Mouse (Mus musculus) limb, embryonic 14.5 days (tissue): ENCODE measurements around the gene Mrgbp. TPM values are rescaled to one million over a fixed set of nuclear protein-coding genes. Genes with fewer than 3 reads are reported as not detected.

Source experiments
- ATAC-seq: fragments of 200-750 bp; cut with Nextera tagmentation; 2 replicates; pipeline ENCODE4 v1.8.0; 2017; ENCODE audit warnings: low read depth, moderate number of reproducible peaks, moderate TSS enrichment; ENCODE audit not compliant: low FRiP score
- DNase-seq: peaks from one replicate; pipeline ENCODE4 v3.0.0-alpha.2; 2015; ENCODE audit warnings: low spot score
- H3K27ac ChIP-seq: fragments of 300-500 bp; sonication (generic); replicated peaks from 2 replicates; pipeline ENCODE4 v1.5.1; 2014; ENCODE audit warnings: low read depth, mild to moderate bottlenecking, low read length, moderate library complexity, mixed read lengths
- H3K27me3 ChIP-seq: fragments of 300-500 bp; sonication (generic); 2 replicates; pipeline ENCODE4 v1.6.1; 2014; ENCODE audit warnings: low read length, mixed read lengths; ENCODE audit not compliant: control insufficient read depth, insufficient read depth
- H3K36me3 ChIP-seq: fragments of 300-500 bp; sonication (generic); 2 replicates; pipeline ENCODE4 v1.6.1; 2014; ENCODE audit warnings: mild to moderate bottlenecking, low read length, moderate library complexity, mixed read lengths; ENCODE audit not compliant: control insufficient read depth, insufficient read depth
- H3K4me1 ChIP-seq: fragments of 300-500 bp; sonication (generic); 2 replicates; pipeline ENCODE4 v1.6.1; 2014; ENCODE audit warnings: antibody characterized with exemption, low read length, mixed read lengths; ENCODE audit not compliant: control insufficient read depth, insufficient read depth
- H3K4me2 ChIP-seq: fragments of 300-500 bp; sonication (generic); replicated peaks from 2 replicates; pipeline ENCODE4 v1.6.1; 2014; ENCODE audit warnings: low read depth, mild to moderate bottlenecking, low read length, moderate library complexity; ENCODE audit not compliant: severe bottlenecking
- H3K4me3 ChIP-seq: fragments of 300-500 bp; sonication (generic); replicated peaks from 2 replicates; pipeline ENCODE4 v1.5.1; 2014; ENCODE audit warnings: low read length
- H3K9ac ChIP-seq: fragments of 300-500 bp; sonication (generic); 2 replicates; pipeline ENCODE4 v1.6.1; 2014; ENCODE audit warnings: mild to moderate bottlenecking, low read depth, low read length, moderate library complexity; ENCODE audit not compliant: severe bottlenecking
- H3K9me3 ChIP-seq: fragments of 300-500 bp; sonication (generic); 2 replicates; pipeline ENCODE4 v1.6.1; 2016; ENCODE audit warnings: low read length; ENCODE audit not compliant: control insufficient read depth
- POLR2A ChIP-seq: fragments of 200-500 bp; IDR thresholded peaks from 2 replicates; pipeline ENCODE4 v1.8.0; 2012; ENCODE audit warnings: inconsistent platforms, mild to moderate bottlenecking, moderate library complexity, borderline replicate concordance; ENCODE audit not compliant: insufficient read depth, insufficient read length; ENCODE audit errors: extremely low read depth
- WGBS: fragments of 180-500 bp; shearing (Covaris S2); extraction: QIAGEN DNeasy Blood & Tissue Kit; methylation state at CpG from one replicate; pipeline ENCODE4 v1.1.7; 2014; 5-methylcytosine and 5-hydroxymethylcytosine counted together
- polyA plus RNA-seq, 2 experiments: library from polyadenylated mRNA; depleted of rRNA in 1 of 2; stranded (reverse) in 1 of 2; unstranded in 1 of 2; fragments of >200 nt; fragmentation: Nextera tagmentation in 1 of 2; extraction: Ambion mirVana in 1 of 2; gene quantifications; 2 replicates each; pipeline versions ENCODE4 v1.2.1 to v1.2.3; 2012 to 2014

The Mrgbp gene
- polyA plus RNA-seq, 2 experiments = 30.5 to 46.6 TPM

DNA sequence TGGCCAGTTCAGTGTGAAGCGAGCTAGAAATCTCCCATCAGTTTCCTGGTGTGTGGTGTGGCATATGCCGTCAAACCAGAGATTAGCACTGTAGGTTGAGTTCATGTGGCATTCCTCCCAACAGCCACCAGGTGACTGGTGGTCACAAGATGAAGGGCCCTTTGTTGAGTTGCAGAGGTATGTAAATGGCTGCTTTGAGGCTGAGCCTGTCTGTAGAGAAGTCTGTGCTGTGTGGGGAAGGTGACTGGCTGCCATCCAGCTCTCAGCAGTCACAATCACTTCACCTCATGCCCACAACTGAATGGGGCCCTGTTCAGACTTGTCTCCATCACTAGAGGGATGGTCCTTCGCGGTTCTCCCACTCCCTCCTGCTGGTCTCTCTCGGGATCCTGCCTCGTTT, 23.7 kb downstream of the Mrgbp start:
- Histone ChIP-seq H3K36me3 (peaks cover 18% of the 10 kb centered on the region), H3K4me1 (peaks cover 11% of the 10 kb centered on the region), H3K27ac (0 out of 2 replicates have a peak overlapping the region, but pooled peaks have one; percentile 53), H3K4me3 (no peak overlapping the region; the same call in 1 of the 2 replicates), H3K27me3 (no peaks in the 10 kb centered on the region), H3K9me3 (no peaks in the 10 kb centered on the region), H3K4me2 (no peak overlapping the region), H3K9ac (no peak overlapping the region)
- 28% methylated on average over 6 of the region's 6 CpGs for WGBS
- ATAC-seq (peak; percentile 60), DNase-seq (no peak)
- TF ChIP-seq POLR2A = no peak

DNA sequence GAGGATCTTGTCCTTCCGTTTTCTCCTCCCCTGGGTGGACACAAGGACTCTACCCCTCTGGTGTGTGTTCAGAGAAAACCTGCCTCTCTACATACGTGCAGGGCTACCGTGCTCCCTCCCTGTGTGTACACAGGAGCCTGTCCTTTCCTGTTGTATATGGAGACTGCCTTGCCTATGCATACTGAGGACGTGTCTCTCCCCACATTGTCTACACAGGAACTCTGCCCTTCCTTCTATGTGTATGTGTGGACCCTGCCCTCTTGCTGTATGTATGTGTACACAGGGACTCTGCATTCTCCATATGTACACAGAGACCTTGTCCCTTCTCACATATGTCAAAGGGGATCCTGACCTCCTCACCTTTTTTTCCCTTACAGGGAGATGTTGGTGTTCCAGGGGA, 29.2 kb downstream of the Mrgbp start:
- ATAC-seq = no peak
- WGBS = 71% methylated on average over 4 of the region's 4 CpGs

DNA sequence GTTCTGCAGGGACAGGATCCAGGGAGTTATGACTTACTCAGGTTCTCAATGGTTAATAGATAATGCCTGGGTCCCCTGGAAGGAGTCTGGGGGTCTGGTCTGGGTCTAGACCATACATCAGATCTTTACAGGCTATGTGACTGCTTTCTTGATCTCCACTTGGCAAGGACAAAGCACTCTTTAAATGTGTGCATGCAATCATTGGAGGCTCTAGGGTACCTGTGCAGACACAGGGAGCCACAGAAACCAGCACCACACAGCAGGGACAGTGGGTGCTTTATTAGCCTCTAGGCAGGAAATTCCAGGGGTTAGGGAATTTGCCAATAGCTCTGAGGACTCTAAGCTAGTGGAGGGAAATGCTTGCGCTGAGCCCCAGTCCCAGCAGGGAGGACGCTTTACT, 30.8 kb downstream of the Mrgbp start:
- H3K4me1 ChIP-seq = 0 out of 2 replicates have a peak, but pooled peaks cover 3% of the 10 kb centered on the region
- no peaks in the 10 kb centered on the region for H3K9me3 ChIP-seq
- H3K4me2 ChIP-seq = no peak overlapping the region
- no peak for TF ChIP-seq POLR2A
- DNase-seq (no peak), ATAC-seq (peak; percentile 56)
- H3K9ac ChIP-seq = no peak overlapping the region
- H3K36me3 ChIP-seq = peaks cover 22% of the 10 kb centered on the region
- no peak overlapping the region for H3K4me3 ChIP-seq
- peak overlapping the region; percentile 70; the same call in 1 of the 2 replicates for H3K27ac ChIP-seq
- WGBS = 52% methylated on average over 2 of the region's 2 CpGs
- H3K27me3 ChIP-seq = no peaks in the 10 kb centered on the region

More for the DNA sequence above, 29.2 kb downstream of the Mrgbp start:
- Histone ChIP-seq H3K27me3 (no peaks in the 10 kb centered on the region), H3K4me1 (0 out of 2 replicates have a peak, but pooled peaks cover 3% of the 10 kb centered on the region), H3K9me3 (no peaks in the 10 kb centered on the region), H3K27ac (peak overlapping the region; percentile 70), H3K36me3 (peaks cover 31% of the 10 kb centered on the region), H3K9ac (no peak overlapping the region), H3K4me3 (no peak overlapping the region), H3K4me2 (no peak overlapping the region)
- no peak for DNase-seq
- no peak for TF ChIP-seq POLR2A

Other genes starting within 250 kb of the Mrgbp start
- gene Gata5, start 246.6 kb upstream of the Mrgbp start, polyA plus RNA-seq (2012; rRNA removed) = 0.01 and 0.05 TPM in 2 replicates
- 0.06 TPM in 1 of 2 replicates, not detected in the other for gene Gata5, start 246.6 kb upstream of the Mrgbp start, polyA plus RNA-seq (2014; fragmentation: Nextera tagmentation; extraction: Ambion mirVana)
- 0.87 and 1.1 TPM in 2 replicates for gene Slco4a1, start 125.1 kb upstream of the Mrgbp start, polyA plus RNA-seq (2012; rRNA removed)
- 0.41 and 0.54 TPM in 2 replicates for gene Slco4a1, start 125.1 kb upstream of the Mrgbp start, polyA plus RNA-seq (2014; fragmentation: Nextera tagmentation; extraction: Ambion mirVana)
- gene Ntsr1, start 81.3 kb upstream of the Mrgbp start, polyA plus RNA-seq (2012; rRNA removed) = 0.52 and 0.77 TPM in 2 replicates
- 0.40 TPM in 2 replicates for gene Ntsr1, start 81.3 kb upstream of the Mrgbp start, polyA plus RNA-seq (2014; fragmentation: Nextera tagmentation; extraction: Ambion mirVana)
- 67.5 and 78.6 TPM in 2 replicates for gene Ogfr, start 7.9 kb downstream of the Mrgbp start, polyA plus RNA-seq (2012; rRNA removed)
- gene Ogfr, start 7.9 kb downstream of the Mrgbp start, polyA plus RNA-seq (2014; fragmentation: Nextera tagmentation; extraction: Ambion mirVana) = 71.4 and 84.5 TPM in 2 replicates
- 612 and 663 TPM in 2 replicates for gene Col9a3, start 16.5 kb downstream of the Mrgbp start, polyA plus RNA-seq (2012; rRNA removed)
- 334 and 360 TPM in 2 replicates for gene Col9a3, start 16.5 kb downstream of the Mrgbp start, polyA plus RNA-seq (2014; fragmentation: Nextera tagmentation; extraction: Ambion mirVana)
- gene Tcfl5, start 61.4 kb downstream of the Mrgbp start, polyA plus RNA-seq (2012; rRNA removed) = 1.8 and 2.0 TPM in 2 replicates
- 0.70 and 0.98 TPM in 2 replicates for gene Tcfl5, start 61.4 kb downstream of the Mrgbp start, polyA plus RNA-seq (2014; fragmentation: Nextera tagmentation; extraction: Ambion mirVana)
- gene Dido1, start 128.7 kb downstream of the Mrgbp start, polyA plus RNA-seq (2012; rRNA removed) = 28.9 and 39.7 TPM in 2 replicates
- 26.4 and 31.4 TPM in 2 replicates for gene Dido1, start 128.7 kb downstream of the Mrgbp start, polyA plus RNA-seq (2014; fragmentation: Nextera tagmentation; extraction: Ambion mirVana)
- 58.9 and 64.0 TPM in 2 replicates for gene Gid8, start 128.8 kb downstream of the Mrgbp start, polyA plus RNA-seq (2012; rRNA removed)
- gene Gid8, start 128.8 kb downstream of the Mrgbp start, polyA plus RNA-seq (2014; fragmentation: Nextera tagmentation; extraction: Ambion mirVana) = 69.9 and 71.9 TPM in 2 replicates
- 3.4 and 5.9 TPM in 2 replicates for gene Slc17a9, start 144.0 kb downstream of the Mrgbp start, polyA plus RNA-seq (2012; rRNA removed)
- 1.7 and 2.2 TPM in 2 replicates for gene Slc17a9, start 144.0 kb downstream of the Mrgbp start, polyA plus RNA-seq (2014; fragmentation: Nextera tagmentation; extraction: Ambion mirVana)
- not detected in 2 replicates for gene Bhlhe23, start 195.6 kb downstream of the Mrgbp start, polyA plus RNA-seq (2012; rRNA removed)
- not detected in 2 replicates for gene Bhlhe23, start 195.6 kb downstream of the Mrgbp start, polyA plus RNA-seq (2014; fragmentation: Nextera tagmentation; extraction: Ambion mirVana)